Mouse (Mus musculus): ENCODE data around the gene Cyth3.

DNA sequence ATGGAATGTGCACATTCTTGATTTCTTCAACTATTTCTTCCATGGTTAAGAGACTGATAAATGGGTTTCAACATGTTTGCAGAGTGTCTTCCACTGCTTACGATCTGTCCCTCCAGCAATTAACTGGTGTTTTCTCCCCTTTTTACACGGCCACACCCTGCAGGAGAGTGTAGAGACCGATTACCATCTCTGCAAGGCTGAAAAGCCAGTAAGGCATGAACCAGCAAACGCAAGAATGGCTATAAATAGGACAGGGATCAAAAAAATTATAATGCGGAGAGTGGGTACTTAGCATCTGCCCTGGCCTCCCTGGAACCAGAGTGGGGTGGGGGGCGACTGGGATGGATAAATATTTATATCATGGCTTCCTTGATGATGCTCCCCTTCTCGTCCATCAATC, 3.7 kb upstream of the Cyth3 start:
- TF ChIP-seq CTCF (IDR thresholded peaks at IDR 0.05; ENCODE audit: low read depth, low read length) (no peak), GATA1 (IDR thresholded peaks at IDR 0.05; ENCODE audit: borderline replicate concordance, low read length) (no peak), POLR2AphosphoS5 (IDR thresholded peaks at IDR 0.05; ENCODE audit: insufficient replicate concordance, low read depth, low read length) (no peak)
